Mouse (Mus musculus) heart, postnatal 4 days (tissue): ENCODE measurements at regions not wholly inside any gene's neighbourhood (a gene's known extent, or its start where the extent isn't known, plus 50 kb on each side); places are given as distances from the start of the nearest gene placed in this dataset.

ENCODE experiments used
- DNase-seq: peaks from one replicate; pipeline ENCODE4 v3.0.0; 2021
- microRNA-seq, 2 experiments: library from miRNA; unstranded; fragments of <30 nt; microRNA quantifications; one replicate each; pipeline ENCODE4 v1.2.0; 2021 to 2022

GRCm38 (mm10) chr3:140230712-140231111 lies 981.4 kb downstream of the Pdha2 start:
- DNase-seq, result no peak

GRCm38 (mm10) chr3:140233144-140233543 lies 979.0 kb downstream of the Pdha2 start:
- DNase-seq, result no peak

GRCm38 (mm10) chr3:140233809-140234208 lies 978.3 kb downstream of the Pdha2 start:
- DNase-seq, result no peak

- no peak for DNase-seq
These were observed 972.9 kb downstream of the Pdha2 start for GRCm38 (mm10) chr3:140239276-140239675.

Small RNA genes lying in the stretch of these regions (microRNA-seq; reads per million reads assigned to microRNA genes)
- 24.2 to 34.0 reads per million in 2 experiments for gene Mir7j
